Mouse (Mus musculus): ENCODE results near the gene Raet1e. TPM values are rescaled to one million over a fixed set of nuclear protein-coding genes. Genes with fewer than 3 reads are reported as not detected.

The Raet1e gene
- polyA plus RNA-seq (2014; fragmentation: Illumina TruSeq; extraction: RNeasy Lipid Tissue Mini Kit (QIAGEN cat#74804); ENCODE audit: insufficient read depth, low read depth, low replicate concordance) = 1.4 TPM

DNA sequence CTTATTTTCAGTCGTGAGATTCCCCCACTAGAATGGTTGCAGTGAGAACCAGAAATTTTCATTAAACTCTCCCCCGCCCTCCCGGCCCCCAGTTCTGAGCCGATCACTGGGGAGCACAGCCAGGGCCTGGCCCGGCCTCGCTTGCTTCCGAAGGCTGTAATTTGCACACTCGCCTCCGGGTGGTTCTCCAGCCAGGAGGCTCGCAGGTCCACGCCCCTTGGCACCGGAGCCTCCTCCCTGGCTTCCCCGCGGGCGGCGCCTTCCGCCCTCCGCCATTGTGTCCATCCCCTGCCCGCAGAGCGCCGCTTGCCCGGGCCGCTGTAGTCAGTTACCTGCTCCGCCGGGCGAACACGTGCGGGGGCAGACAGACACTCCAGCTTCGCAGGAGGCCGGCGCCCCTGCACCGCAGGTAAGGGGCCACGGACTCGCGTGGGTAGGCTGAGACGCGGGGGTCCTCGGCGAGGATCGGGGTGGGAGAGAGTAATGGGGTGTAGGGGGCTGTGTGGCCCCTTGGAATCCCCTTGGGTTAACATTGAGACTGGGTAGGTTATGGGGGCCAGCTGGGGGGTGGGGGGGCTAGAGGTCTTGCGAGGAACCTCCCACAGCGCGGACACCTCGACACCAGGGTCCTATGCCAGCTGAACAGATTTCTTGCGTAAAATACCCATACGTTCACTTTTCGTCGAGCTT, at the start of gene Raet1e, which contains the start of gene H60b:
TSS of gene Raet1e (plus strand) at position 260 of the 690 bp plus-strand sequence.
TSS of gene H60b (plus strand) at position 277 of the 690 bp plus-strand sequence.

DNA sequence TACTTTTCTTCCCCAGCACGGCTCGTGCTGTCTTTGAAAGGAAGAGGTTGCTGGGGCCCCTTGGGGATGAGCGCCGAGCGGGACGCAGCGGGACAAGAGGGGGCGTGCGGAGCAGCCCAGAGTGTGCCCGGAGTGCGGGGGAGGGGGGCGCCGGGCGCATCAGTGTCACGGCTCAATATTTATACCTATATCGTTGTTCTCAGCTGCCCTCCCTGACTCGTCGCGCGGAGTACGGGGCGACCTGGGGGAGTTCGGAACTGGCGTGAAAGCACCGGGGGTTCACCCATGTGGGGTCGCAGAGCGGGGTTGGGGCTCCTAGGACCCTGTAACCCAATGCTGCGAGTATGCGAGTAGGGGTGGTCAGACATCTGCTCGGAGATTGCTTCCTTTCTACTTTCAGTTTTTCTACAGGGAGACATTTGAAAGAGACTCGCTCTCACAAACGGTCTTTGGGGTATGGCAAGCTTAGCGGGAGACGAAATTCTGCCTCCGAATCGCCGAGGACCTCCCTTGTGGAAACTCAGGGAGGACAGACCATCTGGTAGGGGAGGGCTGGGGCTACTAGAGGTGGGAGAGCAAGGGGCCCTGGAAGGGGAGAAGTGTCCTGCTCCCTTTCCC, 9.2 kb upstream of the Raet1e start, which contains the start of gene E030030I06Rik:
TSS of gene E030030I06Rik (minus strand) at position 198 of the 618 bp plus-strand sequence.

DNA sequence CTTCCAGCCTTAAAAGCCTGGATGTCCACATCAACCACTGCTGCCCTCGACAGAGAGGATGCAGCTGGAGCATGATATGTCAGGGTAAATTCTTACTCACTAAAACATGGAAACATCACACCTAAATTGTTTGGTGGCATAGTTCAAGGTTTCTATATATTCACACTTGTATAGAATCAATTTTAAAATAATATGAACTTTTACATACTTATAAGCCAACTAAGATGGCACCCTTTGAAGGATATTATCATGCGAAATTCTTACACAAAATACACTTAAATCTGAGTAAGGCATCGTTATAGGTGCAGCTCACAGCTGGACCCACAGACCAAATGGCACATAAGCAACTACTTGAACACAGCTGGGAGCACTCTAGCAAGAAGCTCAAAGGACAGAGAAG, 201.9 kb downstream of the Raet1e start, which contains the start of gene Raet1d:
TSS of gene Raet1d (plus strand) at position 301 of the 400 bp plus-strand sequence.

Other genes starting within 250 kb of the Raet1e start
- not detected for gene 4930444G20Rik, start 90.5 kb upstream of the Raet1e start, polyA plus RNA-seq (2014; fragmentation: Illumina TruSeq; extraction: RNeasy Lipid Tissue Mini Kit (QIAGEN cat#74804); ENCODE audit: insufficient read depth, low read depth, low replicate concordance)
- 5.0 TPM for gene E030030I06Rik, start 9.3 kb upstream of the Raet1e start, polyA plus RNA-seq (2014; fragmentation: Illumina TruSeq; extraction: RNeasy Lipid Tissue Mini Kit (QIAGEN cat#74804); ENCODE audit: insufficient read depth, low read depth, low replicate concordance)
- gene H60b, start within 50 bp of the Raet1e start, polyA plus RNA-seq (2014; fragmentation: Illumina TruSeq; extraction: RNeasy Lipid Tissue Mini Kit (QIAGEN cat#74804); ENCODE audit: insufficient read depth, low read depth, low replicate concordance) = not detected
- not detected for gene Raet1d, start 202.0 kb downstream of the Raet1e start, polyA plus RNA-seq (2014; fragmentation: Illumina TruSeq; extraction: RNeasy Lipid Tissue Mini Kit (QIAGEN cat#74804); ENCODE audit: insufficient read depth, low read depth, low replicate concordance)